Mouse (Mus musculus): ENCODE measurements around the gene Krtap7-1. TPM values are rescaled to one million over a fixed set of nuclear protein-coding genes. Genes with fewer than 3 reads are reported as not detected.

Krtap7-1 gene
- not detected in 2 replicates for total RNA-seq (2017)

DNA sequence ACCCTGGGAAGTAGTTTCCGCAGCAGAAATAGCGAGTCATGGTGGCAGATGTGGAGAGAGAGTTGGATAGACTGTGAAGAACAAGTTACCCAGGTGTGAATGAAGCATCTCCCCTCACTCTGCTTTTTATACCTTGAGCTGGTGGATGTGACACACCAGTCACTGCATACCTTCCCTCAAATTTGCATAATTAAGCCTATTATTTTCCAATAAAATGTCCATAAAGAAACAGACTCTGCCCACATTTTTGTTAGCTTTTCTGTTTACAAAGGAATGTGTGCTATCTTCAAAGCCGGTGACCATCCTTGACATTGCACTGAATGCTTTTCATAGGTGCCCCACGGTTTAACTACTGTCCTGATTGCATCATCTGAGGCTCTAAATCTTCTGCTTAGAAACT is at the start of gene Krtap7-1:
Krtap7-1 (minus strand) TSS at position 101 of the 400 bp plus-strand sequence.
- no peak for ATAC-seq (replicated peaks; ENCODE audit: low read depth, poor library complexity, severe bottlenecking)

DNA sequence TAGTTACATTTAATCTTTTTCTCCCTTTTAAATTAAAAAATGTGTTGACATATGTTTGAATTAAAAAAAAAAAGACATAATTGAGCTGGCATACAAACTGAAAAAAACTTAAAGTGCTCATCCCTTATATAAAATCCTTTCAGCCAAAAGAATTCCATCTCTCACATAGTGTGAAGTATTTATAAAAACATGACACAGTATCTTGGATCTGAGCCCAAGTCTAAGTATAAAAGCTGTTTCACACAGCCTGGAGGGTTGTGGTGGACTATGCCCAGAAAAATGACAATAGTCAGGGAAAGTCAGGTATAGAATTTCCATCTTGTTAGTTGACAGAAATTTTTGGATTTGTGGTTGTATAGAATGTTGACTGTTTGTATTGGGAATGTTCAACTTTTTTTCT is 42.2 kb upstream of the Krtap7-1 start:
- ATAC-seq (replicated peaks; ENCODE audit: low read depth, poor library complexity, severe bottlenecking): no peak

DNA sequence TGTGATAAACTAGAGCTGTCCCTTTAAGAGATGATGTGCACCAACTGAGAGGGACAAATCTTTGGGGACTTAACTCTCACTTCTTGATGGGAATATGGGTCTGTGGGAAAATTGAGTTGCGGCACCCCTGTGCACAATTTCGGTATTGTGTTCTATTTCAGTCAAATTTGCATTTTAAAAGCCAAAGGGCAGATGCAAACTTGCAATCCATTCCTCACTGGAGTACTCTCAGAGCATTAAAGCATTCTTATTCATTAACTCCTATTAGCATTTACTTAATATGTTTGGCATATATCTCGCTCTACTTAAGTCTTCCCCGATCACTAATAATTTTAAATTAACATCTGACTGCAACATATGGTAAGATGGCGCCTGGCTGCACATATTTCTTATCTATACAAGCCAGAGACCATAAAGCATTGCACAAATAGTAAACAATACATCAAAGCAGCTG is 29.9 kb upstream of the Krtap7-1 start:
- no peak for ATAC-seq (replicated peaks; ENCODE audit: low read depth, poor library complexity, severe bottlenecking)

DNA sequence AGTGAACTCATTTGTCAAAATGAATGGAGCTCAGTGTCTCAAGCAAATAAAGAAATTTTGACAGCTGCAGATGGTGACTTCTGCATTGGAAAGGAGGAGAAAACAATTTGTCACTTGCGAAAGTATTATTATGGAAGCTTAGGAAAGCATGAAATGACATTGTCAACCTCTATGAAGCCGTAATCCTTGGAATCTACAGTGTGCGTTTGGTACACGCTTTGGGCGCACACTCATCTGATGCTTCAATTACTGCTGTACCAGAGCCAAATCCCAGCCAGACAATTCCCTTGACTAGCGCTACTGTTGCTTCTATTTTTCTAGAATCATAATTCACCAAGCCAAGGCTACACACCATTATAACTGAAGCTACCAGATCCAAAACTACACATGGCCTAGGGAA is 29.2 kb upstream of the Krtap7-1 start:
- no peak for ATAC-seq (replicated peaks; ENCODE audit: low read depth, poor library complexity, severe bottlenecking)

DNA sequence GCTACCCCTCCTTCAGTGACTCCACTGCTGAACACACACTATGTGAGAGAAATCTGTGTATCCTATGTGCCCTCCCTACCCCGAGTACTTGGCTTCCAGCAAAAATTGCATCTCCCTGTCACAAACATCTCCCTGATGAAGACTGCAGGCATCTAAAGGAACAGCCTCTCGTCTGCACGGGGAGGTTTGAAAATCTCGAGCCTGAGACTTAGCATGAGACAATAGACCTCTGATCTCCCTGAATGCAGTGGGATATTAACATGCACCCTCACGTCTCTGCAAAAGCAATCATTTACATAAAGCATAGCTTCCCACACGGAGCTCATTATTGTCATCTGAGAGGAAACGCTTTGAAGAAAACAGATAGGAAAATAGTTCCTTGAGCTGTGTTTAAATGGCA is 22.4 kb upstream of the Krtap7-1 start:
- no peak for ATAC-seq (replicated peaks; ENCODE audit: low read depth, poor library complexity, severe bottlenecking)

DNA sequence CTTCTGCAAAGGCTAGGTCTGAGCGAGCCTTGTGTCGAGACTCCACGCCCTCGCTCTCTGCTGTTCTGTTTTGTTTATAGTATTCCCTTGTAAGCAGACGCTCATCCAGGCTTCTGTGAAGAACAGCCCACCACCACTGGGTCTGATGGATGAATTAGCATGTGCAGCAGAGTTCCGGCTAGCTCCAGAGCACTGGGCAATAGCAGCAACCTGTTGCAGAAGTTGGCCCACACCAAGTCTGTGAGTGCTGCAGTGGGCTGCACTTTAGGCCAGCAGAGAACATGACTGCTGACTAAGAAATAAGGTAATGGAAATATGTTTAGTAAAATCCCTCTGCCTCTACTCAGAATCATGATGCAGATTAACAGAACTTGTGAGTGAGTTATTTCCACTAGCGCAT is 21.7 kb upstream of the Krtap7-1 start:
- no peak for ATAC-seq (replicated peaks; ENCODE audit: low read depth, poor library complexity, severe bottlenecking)

DNA sequence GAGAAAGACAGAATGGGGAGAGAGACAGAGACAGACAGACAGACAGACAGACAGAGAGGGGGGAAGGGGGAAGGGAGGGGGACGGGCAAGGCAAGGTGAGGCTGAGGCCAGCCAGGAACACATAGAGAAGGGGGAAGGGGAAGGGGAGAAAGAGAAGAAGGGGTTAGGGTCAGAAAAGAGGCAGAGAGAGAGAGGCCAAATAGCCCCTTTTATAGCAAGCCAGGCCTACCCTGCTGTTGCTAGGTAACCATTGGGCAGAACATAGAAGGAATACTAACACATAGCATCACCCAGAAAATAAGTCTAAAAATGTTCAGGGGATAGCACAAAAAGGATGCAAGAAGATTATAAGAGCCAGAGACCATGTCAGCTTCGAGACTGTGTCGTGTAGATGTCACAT is 20.3 kb upstream of the Krtap7-1 start:
- no peak for ATAC-seq (replicated peaks; ENCODE audit: low read depth, poor library complexity, severe bottlenecking)

DNA sequence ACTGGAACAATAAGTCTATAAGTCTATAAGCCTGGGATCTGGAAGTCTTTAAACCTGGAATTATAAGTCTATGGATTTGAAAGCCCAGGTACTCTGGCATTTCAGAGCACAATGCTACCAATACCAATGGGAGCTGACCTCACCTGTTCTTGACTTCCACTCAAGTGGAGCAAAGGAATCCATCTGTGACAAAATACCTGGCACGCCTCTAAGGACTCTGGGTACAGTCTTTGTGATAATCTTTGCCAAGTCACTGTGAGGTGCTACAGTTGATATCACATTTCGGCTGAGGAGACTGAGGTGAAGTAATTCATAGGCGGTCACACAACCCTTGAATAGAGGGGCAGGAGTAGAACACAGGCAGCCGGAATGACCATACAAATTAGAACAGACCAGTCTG is 12.9 kb upstream of the Krtap7-1 start:
- no peak for ATAC-seq (replicated peaks; ENCODE audit: low read depth, poor library complexity, severe bottlenecking)

DNA sequence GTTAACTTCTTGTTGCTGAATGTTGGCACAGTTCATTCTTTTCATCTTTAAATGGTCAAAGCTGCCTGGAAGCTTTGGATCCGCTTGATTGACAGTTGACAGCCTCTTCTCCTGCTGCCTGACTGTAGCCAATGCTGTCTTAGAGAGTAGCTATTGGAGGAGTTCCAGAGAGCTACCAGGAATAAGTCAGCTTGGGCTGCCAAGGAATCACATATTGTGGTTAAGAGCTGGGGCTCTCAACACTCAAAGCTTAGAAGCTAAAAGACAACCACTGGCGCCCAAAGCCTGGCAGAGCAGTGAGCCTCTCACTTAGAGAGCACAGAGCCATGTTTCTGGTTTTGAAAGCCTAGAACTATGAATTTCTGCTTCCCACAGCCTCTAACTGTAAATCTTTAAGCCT is 12.4 kb upstream of the Krtap7-1 start:
- no peak for ATAC-seq (replicated peaks; ENCODE audit: low read depth, poor library complexity, severe bottlenecking)

DNA sequence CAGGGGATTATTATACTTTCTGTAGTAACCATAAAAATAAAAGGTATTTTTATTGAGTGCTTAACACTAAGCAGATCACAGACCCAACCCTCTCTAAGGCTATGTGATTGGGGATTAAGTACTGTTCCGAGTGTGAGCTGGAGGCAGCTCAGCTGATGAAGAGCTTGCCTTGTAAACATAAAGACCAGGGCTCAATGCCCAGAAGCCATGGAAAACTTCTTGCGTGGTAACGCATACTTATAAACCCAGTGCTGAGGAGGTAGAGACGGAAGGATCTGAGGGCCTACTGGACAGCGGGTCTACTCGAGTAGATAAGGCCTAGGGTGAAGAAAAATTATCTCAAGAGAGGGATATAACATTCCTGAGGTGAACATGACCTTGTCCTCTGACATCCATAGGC is 12.0 kb upstream of the Krtap7-1 start:
- no peak for ATAC-seq (replicated peaks; ENCODE audit: low read depth, poor library complexity, severe bottlenecking)

DNA sequence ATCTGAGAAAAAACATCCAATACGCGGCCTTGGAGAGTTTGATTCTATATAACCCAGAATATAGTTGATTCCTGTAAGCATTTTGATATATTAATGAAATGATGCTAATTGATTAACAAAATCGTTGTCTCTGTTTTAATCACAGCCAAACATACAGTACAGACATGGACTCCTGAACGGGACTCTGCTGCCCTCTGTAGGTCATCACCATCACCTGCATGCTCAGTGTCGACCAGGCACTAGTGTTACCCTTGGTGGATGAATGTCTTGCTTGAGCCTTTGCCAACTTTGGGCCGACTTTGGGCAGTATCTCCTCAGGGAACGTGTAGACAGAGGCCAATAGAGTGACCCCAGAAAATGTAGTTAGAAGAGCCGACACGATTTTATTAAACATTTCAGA is 9.5 kb upstream of the Krtap7-1 start:
- ATAC-seq (replicated peaks; ENCODE audit: low read depth, poor library complexity, severe bottlenecking): peak; percentile 89

DNA sequence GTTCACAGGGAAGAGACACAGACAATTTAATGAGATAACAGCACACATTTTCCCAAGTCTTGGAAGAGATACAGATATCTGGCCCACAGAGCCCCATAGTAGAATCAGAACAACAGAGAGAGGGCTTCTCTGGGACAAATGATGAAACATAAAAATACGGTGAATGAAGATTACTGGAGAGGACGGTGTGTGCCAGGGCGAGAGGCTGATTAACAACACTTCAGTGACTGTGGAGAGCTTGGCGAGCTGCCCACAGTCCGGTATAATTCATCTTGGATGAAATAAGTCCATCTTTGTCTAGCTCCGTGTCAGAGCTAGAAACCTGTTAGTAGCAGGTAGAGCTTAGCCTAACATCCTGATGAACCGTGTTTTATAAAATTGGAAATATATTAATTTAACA is 5.3 kb upstream of the Krtap7-1 start:
- ATAC-seq (replicated peaks; ENCODE audit: low read depth, poor library complexity, severe bottlenecking): no peak

DNA sequence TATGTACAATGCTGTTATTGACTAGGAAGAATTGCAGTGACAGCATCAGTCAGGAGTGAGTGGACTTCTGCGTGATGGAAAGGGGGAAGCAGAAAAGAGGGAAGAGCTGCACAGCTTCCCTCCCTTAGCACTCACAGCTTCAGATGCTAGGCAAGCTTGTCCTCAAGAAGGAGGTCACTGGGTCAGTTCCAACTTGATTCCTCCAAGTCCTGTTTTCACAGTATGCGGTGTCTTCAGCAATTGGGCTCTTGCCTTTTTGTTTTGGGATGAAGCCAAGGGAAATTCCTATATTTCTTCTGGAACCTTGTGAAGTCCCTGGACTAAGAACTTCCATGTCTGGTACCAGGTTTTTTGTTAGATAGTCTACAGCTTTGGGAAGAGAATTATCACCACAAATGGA is 4.6 kb downstream of the Krtap7-1 start:
- no peak for ATAC-seq (replicated peaks; ENCODE audit: low read depth, poor library complexity, severe bottlenecking)

DNA sequence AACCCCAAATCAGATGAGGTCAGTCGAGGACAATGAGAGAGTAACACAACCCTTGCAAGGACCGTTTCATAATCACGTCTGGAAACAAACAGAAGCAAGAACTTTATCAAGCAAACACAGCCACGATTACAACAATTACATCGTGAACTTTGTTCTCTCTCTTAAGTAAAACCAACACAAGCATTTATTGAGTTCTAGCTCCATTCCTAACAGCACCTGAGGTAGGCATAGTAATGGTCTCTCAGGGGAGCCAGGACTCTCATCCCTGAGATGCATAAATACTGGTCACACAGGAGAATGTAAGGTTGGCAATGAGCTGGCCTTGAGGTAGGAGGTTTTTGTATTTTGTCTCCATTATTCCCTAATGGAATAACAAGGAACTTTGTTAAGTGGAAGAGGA is 6.3 kb downstream of the Krtap7-1 start:
- no peak for ATAC-seq (replicated peaks; ENCODE audit: low read depth, poor library complexity, severe bottlenecking)

DNA sequence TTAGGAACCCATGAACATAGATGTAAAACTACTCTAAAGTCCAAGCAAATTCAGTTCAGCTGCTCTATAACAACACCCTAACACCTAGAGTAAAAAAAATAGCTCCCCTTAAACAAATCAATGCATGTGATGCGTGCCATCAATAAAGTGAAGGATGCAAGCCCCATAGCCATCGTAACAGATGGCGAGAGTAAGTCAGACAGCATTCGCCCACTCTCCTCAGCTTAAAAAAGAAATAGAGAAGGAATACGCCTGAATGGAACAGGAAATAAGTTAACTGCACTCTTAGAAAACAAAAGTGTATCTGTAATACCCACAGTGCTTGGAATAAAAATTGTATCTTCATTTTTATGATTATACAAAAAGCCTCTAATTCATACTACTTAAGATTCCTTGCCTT is 11.1 kb downstream of the Krtap7-1 start:
- ATAC-seq (replicated peaks; ENCODE audit: low read depth, poor library complexity, severe bottlenecking): no peak

DNA sequence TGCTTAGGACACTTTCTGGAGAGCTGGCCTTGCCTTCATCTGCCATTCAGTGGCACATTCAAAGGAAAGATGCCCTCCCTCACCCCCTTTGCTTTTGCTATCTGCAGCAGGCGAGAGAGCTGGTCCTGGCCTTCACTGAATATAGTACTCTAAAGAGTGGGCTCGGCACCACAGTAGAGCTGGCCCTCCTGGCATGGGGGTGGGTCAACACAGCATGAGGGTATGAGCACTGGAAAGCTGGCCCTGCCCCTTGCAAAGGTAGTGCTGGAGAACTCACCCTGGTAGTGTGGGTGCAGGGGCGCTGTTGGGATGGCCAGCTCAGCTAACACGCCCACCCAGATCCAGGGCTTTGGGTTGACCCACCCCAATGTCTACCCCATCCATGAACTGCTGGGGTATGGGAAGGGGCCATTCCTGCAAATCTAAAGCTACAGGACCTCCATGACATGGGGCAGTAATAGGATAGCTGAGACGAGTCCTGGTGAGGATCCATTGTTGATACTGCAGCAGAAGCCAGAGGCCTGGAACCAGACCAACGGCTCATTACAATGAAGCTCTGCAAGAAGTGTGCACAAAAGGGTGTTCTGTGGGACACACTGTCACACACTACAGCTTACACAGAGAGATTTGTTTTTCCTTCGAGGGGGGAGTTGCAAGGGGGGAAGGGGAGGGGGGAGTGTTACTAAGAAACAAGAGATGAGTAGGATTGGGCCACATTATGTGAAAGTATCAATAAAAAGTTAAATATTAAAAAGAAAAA is 12.5 kb downstream of the Krtap7-1 start:
- no peak for ATAC-seq (replicated peaks; ENCODE audit: low read depth, poor library complexity, severe bottlenecking)

DNA sequence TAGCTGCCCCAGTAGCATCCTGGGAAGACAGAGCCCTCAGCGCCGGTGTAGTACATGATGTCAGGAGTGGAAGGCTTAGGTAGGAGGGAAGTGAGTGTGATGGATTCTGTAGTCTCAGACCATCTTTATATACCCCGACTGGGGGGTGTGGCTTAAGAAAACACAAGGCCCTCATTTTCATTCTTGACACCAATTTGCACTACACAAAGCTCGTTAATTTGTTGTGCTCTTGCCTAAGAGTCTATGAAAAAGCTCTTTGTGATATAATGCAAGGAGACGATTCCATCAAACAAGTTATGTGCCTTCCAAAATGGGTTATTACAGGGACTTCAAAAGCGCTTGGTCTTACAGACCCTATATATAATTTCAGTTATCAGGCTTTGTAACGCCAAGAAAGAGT is 20.3 kb downstream of the Krtap7-1 start, which contains the start of gene Krtap8-1:
Krtap8-1 (minus strand) TSS at position 101 of the 400 bp plus-strand sequence.
- no peak for ATAC-seq (replicated peaks; ENCODE audit: low read depth, poor library complexity, severe bottlenecking)

DNA sequence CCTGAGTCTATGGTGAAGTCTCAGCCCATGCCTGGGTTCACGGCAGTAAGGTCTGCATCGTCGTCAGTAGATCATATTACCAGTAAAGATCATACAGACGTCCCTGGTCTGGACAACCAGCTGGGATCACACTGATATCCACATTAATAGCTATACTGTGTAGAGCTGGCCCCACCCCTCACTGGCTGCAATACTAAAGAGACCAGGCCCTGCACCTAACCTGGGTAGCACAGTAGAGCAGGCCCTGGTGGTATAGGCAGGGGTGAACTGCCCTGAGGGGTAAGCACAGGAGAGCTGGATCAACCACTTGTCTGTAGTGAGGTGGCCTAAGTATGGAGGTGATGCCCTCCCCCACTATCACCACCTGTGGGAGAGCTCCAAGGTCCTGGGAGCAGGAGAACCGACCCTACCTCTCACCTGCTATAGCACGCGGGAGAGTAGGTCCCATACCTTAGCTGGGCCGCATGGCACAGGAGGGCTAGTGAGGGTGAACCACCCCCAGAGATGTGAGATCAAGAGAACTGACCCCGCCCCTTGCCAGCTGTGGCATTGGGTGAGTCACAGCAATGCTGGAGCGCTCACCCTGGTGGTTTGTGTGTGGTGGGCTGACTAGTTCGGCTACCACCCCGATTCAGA is 30.3 kb downstream of the Krtap7-1 start:
- no peak for ATAC-seq (replicated peaks; ENCODE audit: low read depth, poor library complexity, severe bottlenecking)

DNA sequence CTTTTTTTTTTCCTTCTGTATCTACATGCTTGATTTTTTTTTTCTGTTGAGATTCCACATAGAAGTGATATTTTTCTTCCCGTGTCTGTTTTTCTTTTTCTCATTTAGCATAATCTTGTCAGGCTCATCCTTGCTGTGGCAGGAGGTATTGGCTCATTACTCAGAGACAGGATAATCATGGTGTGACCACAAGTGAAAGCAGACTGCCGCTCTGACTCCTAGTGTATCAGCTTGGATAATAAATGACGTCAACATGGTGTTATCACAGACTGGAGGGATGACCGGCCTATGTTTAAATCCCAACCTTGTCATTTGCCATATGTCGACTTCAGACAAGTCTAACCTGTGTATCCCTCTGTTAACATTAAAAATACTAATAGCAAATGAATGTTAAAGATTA is 46.9 kb downstream of the Krtap7-1 start:
- ATAC-seq (replicated peaks; ENCODE audit: low read depth, poor library complexity, severe bottlenecking): no peak

All from common myeloid progenitor, adult 5-6 weeks (primary cell).